Mouse (Mus musculus): ENCODE measurements around the gene Dclre1b.

The Dclre1b gene

GRCm38 (mm10) chr3:103777940-103778339 is 31.3 kb downstream of the Dclre1b start:
- CTCF ChIA-PET = interaction anchor here (0.7 kb wide), 1 partner anchor 108 kb away, joined by 4 read pairs; no protein-coding TSS in a partner anchor

GRCm38 (mm10) chr3:103774009-103774408 is 35.2 kb downstream of the Dclre1b start:
- CTCF ChIA-PET = interaction anchor here (0.9 to 1.2 kb wide), 3 partner anchors 10 to 28 kb away, joined by 3 to 8 read pairs (median 3); no protein-coding TSS in a partner anchor

DNA sequence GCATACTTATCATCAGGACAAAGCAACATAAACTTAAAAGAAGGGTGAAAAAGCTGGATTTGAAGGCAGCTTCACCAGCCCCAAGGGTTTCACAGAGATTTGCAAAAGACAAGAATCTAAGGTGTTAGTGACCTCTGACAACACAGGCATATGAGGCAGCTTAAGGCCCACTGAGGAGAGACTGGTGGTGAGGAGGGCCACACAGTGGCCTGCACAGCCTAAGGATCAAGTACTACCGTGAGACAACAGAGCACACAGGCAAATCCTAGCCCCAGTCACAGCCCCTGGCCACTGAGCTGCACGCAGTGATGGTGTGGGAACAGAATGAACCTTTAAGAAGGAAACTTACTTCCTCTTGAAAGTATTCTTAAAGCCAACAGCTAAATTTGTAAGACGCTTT is 35.7 kb downstream of the Dclre1b start:
- CTCF ChIA-PET = interaction anchor here (0.9 to 1.2 kb wide), 3 partner anchors 10 to 29 kb away, joined by 3 to 8 read pairs (median 3); no protein-coding TSS in a partner anchor

DNA sequence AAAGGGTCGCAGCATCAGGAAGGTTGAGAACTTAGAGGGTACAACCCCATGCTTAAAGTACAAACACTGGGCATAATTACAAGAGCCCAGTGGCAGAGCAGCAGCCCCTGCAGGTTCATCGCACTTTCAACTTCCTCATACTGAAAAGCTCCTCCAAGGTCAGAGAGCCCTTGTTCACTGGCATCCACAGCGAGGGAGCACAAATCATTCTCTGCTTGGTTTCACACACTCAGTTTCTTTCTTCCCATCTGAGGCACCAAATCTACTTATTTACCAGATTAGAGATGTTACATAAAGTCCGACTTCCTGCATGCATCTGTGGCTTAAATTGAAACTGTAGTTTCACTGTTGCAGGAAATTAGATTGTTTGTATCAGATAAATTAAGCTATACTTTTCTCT is 36.4 kb downstream of the Dclre1b start:
- CTCF ChIA-PET = interaction anchor here (1.2 kb wide), 2 partner anchors 17 to 29 kb away, joined by 3 to 6 read pairs; no protein-coding TSS in a partner anchor

DNA sequence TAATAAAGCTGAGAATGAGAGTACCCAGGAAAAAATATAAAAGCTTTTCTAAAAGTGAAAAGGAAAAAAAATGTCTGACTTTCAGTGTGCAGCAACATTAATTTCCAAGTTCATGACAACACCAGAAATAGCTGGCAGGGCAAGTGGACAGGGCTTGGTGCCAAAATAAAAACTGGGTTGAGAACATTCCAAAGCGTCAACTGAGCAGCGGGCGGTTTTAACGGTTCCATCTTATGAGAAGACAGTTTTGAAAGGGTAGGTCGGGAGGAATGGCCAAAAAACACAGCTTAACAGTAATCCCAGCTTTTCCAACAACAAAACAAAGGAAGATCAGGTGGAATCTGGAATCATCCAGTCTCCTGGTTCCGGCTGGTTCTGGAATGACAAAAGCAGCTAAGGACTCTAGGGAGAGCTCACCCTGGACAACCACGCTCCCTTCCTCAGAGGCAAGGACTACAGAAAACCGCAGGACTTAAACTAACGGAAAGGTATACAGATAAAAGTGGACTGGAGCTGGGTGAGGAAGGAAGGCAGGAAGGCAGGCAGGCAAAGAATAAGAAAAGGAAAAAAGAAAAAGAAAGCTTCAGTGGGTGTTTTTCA is 37.6 kb downstream of the Dclre1b start:
- CTCF ChIA-PET = interaction anchor here (0.7 to 1.2 kb wide), 2 partner anchors 18 to 30 kb away, joined by 3 to 6 read pairs; no protein-coding TSS in a partner anchor

DNA sequence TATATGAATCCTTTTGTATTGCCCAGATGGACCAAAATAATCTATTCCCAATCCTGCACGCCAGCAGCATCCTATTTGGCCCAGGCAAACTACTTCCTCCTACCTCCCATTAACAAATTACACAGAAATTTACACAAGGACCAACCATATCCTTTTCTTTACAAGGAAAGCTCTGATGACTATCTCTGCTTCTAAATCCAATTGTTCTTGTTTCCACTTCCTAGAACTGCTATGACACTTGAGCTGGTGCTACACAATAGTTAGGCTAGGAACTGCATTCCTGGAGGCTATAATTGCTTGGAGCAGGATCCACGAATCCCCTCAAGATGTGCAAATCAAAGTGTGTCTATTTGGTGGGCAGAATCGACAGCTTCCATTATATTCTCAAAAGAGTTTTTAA is 42.5 kb downstream of the Dclre1b start:
- CTCF ChIA-PET = interaction anchor here (0.6 kb wide), 1 partner anchor 56 kb away, joined by 6 read pairs; no protein-coding TSS in a partner anchor

DNA sequence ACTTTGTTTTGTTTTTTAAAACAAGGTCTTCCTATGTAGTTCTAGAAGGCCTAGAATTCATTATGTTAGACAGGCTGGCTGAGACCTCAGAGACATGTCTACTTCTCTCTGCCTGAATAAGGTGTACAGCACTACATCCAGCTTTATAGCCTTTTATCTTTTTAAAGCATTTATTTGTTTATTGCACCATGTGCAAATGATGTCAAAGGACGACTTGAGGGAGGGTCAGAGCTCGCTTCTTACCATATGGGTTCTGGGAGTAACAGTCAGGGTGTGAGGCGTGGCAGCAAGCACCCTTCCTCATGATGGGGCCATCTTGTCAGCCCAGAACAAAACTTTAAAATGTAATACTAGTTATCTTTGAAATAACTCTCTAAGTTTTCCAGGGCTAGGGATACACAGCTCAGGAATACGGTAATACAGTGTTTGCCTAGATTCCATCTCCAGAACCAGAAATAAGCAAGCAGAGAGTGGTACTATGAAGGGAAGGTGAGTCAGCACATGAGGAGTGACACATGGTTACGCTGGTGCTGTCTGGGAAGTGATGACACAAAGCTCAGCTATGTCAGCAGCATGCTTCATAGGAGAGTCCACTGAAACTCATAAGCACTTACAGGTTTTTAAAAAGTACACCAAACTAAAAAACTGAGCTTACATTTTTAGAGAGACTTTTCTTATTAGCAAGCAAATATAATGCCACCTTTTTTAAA is 49.8 kb downstream of the Dclre1b start:
- CTCF ChIA-PET = no interaction called here

DNA sequence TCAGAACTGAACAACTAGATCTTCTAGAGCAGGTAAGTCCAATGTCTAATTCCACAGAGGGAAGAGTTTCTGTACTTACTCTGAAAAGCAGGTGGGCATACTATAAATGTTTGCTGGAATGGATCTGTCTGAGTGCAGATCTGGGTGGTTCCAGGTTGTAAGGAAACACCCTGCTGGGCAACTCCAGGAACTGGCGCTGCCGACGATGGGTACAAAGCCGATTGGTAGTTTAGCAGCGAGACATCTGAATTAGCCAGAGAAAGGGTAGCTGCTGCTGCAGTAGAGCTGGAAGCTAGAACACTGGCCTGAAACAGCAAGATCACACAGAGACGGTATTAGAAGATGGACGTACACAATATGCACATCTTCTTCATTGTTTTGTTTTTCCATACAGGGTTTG is 50.8 kb downstream of the Dclre1b start:
- CTCF ChIA-PET = no interaction called here

GRCm38 (mm10) chr3:103756920-103757319 is 52.3 kb downstream of the Dclre1b start:
- CTCF ChIA-PET = no interaction called here

GRCm38 (mm10) chr3:103755351-103755750 is 53.9 kb downstream of the Dclre1b start:
- CTCF ChIA-PET = interaction anchor here (0.6 kb wide), 1 partner anchor 151 kb away, joined by 3 read pairs; no protein-coding TSS in a partner anchor

- CTCF ChIA-PET = interaction anchor here (1.1 kb wide), 1 partner anchor 10 kb away, joined by 3 read pairs; no protein-coding TSS in a partner anchor
Observed at GRCm38 (mm10) chr3:103751558-103751957, 57.7 kb downstream of the Dclre1b start.

All from spleen, embryonic (tissue).